Mouse (Mus musculus): ENCODE results near the gene Gab1. TPM values are rescaled to one million over a fixed set of nuclear protein-coding genes. Genes with fewer than 3 reads are reported as not detected.

Gene Gab1
- under 1 TPM; 0.22 to 0.47 TPM for polyA plus RNA-seq (2017; shearing (Covaris generic))

DNA sequence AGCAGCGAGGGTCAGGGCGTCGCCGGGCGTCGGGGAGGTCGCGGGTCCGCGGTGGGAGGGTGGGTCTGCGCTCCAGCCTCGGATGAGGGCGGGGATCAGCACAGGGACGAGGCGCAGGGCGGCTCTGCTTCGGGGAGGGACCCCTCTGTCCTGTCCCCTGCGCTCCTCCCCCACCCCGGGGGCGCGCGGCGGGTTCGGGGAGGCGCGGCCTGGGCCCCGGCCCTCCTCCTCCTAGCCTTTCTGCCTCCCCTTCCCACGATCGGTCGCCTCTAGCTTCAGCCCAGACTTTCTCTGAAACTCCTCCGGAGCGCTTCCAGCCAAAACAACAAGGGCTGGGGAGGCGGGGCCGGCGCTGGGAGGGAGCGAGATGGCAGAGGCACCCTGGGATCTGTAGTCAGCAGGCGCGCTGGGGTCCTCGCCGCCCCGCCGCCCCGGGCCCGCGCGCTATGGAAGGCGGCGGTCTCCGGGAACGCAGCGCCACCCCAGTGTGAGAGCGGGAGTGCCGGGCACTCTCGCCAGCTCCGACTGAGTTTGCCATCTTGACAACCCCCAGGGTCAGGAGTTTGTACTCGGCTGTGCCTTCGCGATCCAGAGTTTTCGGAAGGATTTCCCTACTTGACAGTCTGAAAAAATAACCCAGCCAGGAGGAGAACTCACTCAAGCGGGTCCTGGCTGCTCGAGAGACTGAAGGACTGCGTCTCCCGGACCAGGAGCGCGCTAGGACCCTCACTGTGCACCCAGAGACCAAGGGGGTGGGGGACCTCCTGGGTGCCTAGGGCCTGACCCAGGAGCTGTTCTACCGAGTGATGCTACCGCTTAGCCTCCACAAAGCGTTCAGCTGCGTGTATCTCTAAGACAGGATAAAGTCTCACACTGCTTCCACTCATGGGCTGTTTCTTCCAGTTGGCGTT, at the start of gene Gab1:
Gene Gab1, minus strand, starts transcription at position 324 of the 911 bp plus-strand sequence.

DNA sequence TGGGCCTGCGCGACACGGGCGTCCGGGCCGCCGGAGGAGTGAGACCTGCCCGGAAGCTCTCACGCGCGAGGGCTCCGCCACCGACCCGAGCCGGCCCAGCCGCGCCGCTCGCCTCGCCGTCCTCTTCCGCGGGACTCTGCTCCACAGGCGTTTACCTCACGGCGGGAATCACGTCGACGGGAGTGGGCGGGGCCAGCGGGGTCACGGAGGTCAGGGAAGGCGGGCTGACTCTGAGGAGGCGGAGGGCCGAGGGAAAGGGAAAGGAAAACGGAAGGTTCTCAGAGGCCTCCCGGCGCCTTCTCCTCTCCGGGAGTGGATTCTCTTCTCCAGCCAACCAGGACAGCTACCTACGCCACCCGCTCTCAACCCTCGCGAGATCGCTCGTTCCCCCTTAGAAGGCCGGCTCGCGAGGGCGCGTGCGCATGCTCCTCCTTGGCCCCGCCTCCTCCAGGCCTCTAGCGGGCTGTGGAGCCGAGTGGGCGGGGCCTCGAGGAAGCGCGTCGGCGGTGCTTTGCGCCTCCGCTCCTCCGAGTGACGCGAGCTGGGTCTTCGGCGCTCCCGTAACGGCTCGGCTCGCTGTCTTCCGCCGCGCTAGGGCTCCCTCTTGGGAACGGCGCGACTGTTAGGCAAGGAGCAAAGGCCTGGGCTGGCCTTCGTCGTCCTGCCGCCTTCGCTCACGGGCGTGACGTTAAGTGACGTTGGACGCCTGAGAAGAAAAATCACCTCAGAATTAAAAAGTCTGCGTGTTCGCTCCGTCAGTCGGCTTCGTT, 141.0 kb downstream of the Gab1 start, which contains the start of gene Smarca5:
Gene Smarca5, minus strand, starts transcription at position 343 of the 770 bp plus-strand sequence.

Other genes starting within 250 kb of the Gab1 start
- 100 to 1,000 TPM; 122 to 127 TPM for gene Smarca5, start 141.0 kb downstream of the Gab1 start, polyA plus RNA-seq (2017; shearing (Covaris generic))
- gene Usp38, start 134.4 kb upstream of the Gab1 start, polyA plus RNA-seq (2017; shearing (Covaris generic)): 10 to 100 TPM; 42.7 to 62.1 TPM